In genomic region chr5:55711786-55712185, GRCm38 (mm10) we compare ENCODE assay signal across 13 mouse cellular contexts.
"Had no signal": no experiment of that assay in that cellular context is flagged by ENCODE, and none has a peak within 500 bp of the region (broad histone marks: within the 10 kb centered on the region; RNA-seq: fewer than 3 reads in every experiment).

No protein-coding gene starts in this region.

- H3K36me3 ChIP-seq: limb, embryonic 15.5 days; liver, embryonic 12.5 days; midbrain, embryonic 12.5 days; neural tube, embryonic 13.5 days had no signal

- H3K9ac ChIP-seq: limb, embryonic 15.5 days; liver, embryonic 12.5 days; lung, embryonic 14.5 days; midbrain, embryonic 12.5 days; neural tube, embryonic 13.5 days had no signal

- H3K4me3 ChIP-seq: limb, embryonic 15.5 days; liver, embryonic 12.5 days; megakaryocyte, embryonic 14.5 days; midbrain, embryonic 12.5 days; neural tube, embryonic 13.5 days had no signal

- H3K27me3 ChIP-seq: limb, embryonic 15.5 days; liver, embryonic 12.5 days; megakaryocyte, embryonic 14.5 days; midbrain, embryonic 12.5 days; neural tube, embryonic 13.5 days had no signal

- H3K4me1 ChIP-seq: limb, embryonic 15.5 days; liver, embryonic 12.5 days; megakaryocyte, embryonic 14.5 days; midbrain, embryonic 12.5 days; neural tube, embryonic 13.5 days had no signal

- DNase-seq: kidney, postnatal 25 days; lung, embryonic 14.5 days; lung, postnatal 14 days; right cerebral cortex, adult 18-20 months; thymus, postnatal 4 days had no signal

- H3K4me2 ChIP-seq: limb, embryonic 15.5 days; liver, embryonic 12.5 days; lung, embryonic 14.5 days; midbrain, embryonic 12.5 days; neural tube, embryonic 13.5 days had no signal

- H3K9me3 ChIP-seq: limb, embryonic 15.5 days; liver, embryonic 12.5 days; midbrain, embryonic 12.5 days; neural tube, embryonic 13.5 days had no signal

- H3K27ac ChIP-seq: limb, embryonic 15.5 days; liver, embryonic 12.5 days; macrophage; midbrain, embryonic 12.5 days; neural tube, embryonic 13.5 days; stomach, postnatal 0 days had no signal

- ATAC-seq: liver, embryonic 12.5 days; midbrain, embryonic 16.5 days had no signal
